Mouse (Mus musculus) stomach, embryonic 14.5 days (tissue): ENCODE measurements around the gene 4930402H24Rik. TPM values are rescaled to one million over a fixed set of nuclear protein-coding genes. Genes with fewer than 3 reads are reported as not detected.

Experiments
- ATAC-seq: fragments of 200-750 bp; cut with Nextera tagmentation; 2 replicates; pipeline ENCODE4 v1.8.0; 2017; ENCODE audit warnings: low read depth, moderate TSS enrichment; ENCODE audit not compliant: insufficient number of reproducible peaks, insufficient read depth, low FRiP score
- H3K27ac ChIP-seq: fragments of 300-500 bp; sonication (generic); 2 replicates; pipeline ENCODE4 v1.5.1; 2014; ENCODE audit warnings: mild to moderate bottlenecking, low read length, moderate library complexity, mixed read lengths
- H3K27me3 ChIP-seq: fragments of 300-500 bp; sonication (generic); 2 replicates; pipeline ENCODE4 v1.6.1; 2014; ENCODE audit warnings: low read length, control low read depth, mixed read lengths; ENCODE audit not compliant: control insufficient read depth, insufficient read depth
- H3K36me3 ChIP-seq: fragments of 300-500 bp; sonication (generic); 2 replicates; pipeline ENCODE4 v1.6.1; 2014; ENCODE audit warnings: mild to moderate bottlenecking, control low read depth, low read length, moderate library complexity, mixed read lengths; ENCODE audit not compliant: control insufficient read depth, insufficient read depth
- H3K4me1 ChIP-seq: fragments of 300-500 bp; sonication (generic); 2 replicates; pipeline ENCODE4 v1.6.1; 2014; ENCODE audit warnings: low read length, control low read depth, mixed read lengths; ENCODE audit not compliant: control insufficient read depth, insufficient read depth
- H3K4me2 ChIP-seq: fragments of 300-500 bp; sonication (generic); replicated peaks from 2 replicates; pipeline ENCODE4 v1.6.1; 2014; ENCODE audit warnings: low read depth, low read length, control low read depth
- H3K4me3 ChIP-seq: fragments of 300-500 bp; sonication (generic); 2 replicates; pipeline ENCODE4 v1.5.1; 2014; ENCODE audit warnings: low read depth, low read length, control low read depth
- H3K9ac ChIP-seq: fragments of 300-500 bp; sonication (generic); replicated peaks from 2 replicates; pipeline ENCODE4 v1.6.1; 2014; ENCODE audit warnings: low read depth, mild to moderate bottlenecking, control low read depth, low read length, moderate library complexity, mixed read lengths
- H3K9me3 ChIP-seq: fragments of 300-500 bp; sonication (generic); 2 replicates; pipeline ENCODE4 v1.6.1; 2016; ENCODE audit warnings: low read depth, low read length, control low read depth; ENCODE audit not compliant: control insufficient read depth
- WGBS: fragments of 180-500 bp; shearing (Covaris S2); extraction: QIAGEN DNeasy Blood & Tissue Kit; methylation state at CpG from one replicate; pipeline ENCODE4 v1.1.7; 2014; 5-methylcytosine and 5-hydroxymethylcytosine counted together
- polyA plus RNA-seq: library from polyadenylated mRNA; unstranded; fragments of >200 nt; fragmentation: Nextera tagmentation; extraction: Ambion mirVana; gene quantifications from 2 replicates; pipeline ENCODE4 v1.2.1, GENCODE M21; 2014

Gene 4930402H24Rik
- polyA plus RNA-seq, 1 experiment from 2014 or later: 42.6 TPM

DNA sequence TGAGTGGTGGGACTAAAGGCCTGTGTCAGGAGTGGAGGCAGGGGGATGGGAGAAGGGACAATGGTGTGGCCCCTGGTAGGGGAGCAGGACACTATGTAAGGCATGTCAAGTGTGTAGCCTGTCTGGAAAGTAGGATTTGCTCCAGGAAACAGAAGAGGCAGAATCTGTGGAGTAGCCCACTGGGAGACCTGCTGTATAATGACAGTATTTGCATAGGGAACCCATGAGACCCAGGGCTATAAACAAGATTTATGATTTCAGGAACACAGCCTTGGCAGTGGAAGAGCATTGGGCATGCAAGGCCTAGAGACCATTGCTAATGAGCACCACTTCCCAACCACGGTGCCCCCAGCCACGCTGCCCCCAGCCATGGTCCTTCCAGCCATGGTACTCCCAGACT lies 9.3 kb downstream of the 4930402H24Rik start:
- Histone ChIP-seq H3K4me1 (no peaks in the 10 kb centered on the region), H3K4me2 (no peak overlapping the region), H3K27ac (no peak overlapping the region), H3K4me3 (no peak overlapping the region), H3K9ac (no peak overlapping the region), H3K36me3 (no peaks in the 10 kb centered on the region), H3K9me3 (no peaks in the 10 kb centered on the region), H3K27me3 (no peaks in the 10 kb centered on the region)
- no peak for ATAC-seq
- WGBS: 85% methylated on average over 2 of the region's 2 CpGs

DNA sequence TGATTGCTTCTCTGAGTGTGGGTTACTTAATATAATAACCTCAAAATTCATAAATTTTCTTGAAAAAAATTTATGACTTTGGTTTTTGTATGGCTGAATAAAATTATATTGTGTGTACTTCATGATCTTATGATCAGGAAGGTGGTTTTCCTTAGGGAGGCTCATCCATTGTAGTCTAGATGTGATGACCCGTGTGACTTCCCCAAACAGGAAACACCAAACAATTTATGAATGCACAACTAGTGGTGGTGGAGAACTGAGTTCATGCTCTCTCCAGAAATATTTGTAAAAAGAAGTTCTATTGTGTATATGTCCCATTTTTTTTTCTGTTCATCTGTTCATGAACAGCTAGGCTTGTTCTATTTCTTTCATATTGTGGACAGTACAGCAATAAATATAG lies 18.8 kb downstream of the 4930402H24Rik start:
- H3K36me3 ChIP-seq: no peaks in the 10 kb centered on the region
- no peak for ATAC-seq
- WGBS: 84% methylated on average over 1 of the region's 1 CpGs
- H3K4me3 ChIP-seq: no peak overlapping the region
- no peaks in the 10 kb centered on the region for H3K9me3 ChIP-seq
- H3K9ac ChIP-seq: no peak overlapping the region
- H3K27me3 ChIP-seq: no peaks in the 10 kb centered on the region
- no peak overlapping the region for H3K27ac ChIP-seq
- H3K4me2 ChIP-seq: no peak overlapping the region
- no peaks in the 10 kb centered on the region for H3K4me1 ChIP-seq

GRCm38 (mm10) chr2:130886983-130887382 lies 19.2 kb downstream of the 4930402H24Rik start:
- H3K4me1 ChIP-seq: no peaks in the 10 kb centered on the region
- no peaks in the 10 kb centered on the region for H3K27me3 ChIP-seq
- H3K9me3 ChIP-seq: no peaks in the 10 kb centered on the region
- H3K27ac ChIP-seq: no peak overlapping the region
- H3K4me3 ChIP-seq: no peak overlapping the region
- H3K4me2 ChIP-seq: no peak overlapping the region
- H3K36me3 ChIP-seq: no peaks in the 10 kb centered on the region
- ATAC-seq: no peak
- no peak overlapping the region for H3K9ac ChIP-seq

DNA sequence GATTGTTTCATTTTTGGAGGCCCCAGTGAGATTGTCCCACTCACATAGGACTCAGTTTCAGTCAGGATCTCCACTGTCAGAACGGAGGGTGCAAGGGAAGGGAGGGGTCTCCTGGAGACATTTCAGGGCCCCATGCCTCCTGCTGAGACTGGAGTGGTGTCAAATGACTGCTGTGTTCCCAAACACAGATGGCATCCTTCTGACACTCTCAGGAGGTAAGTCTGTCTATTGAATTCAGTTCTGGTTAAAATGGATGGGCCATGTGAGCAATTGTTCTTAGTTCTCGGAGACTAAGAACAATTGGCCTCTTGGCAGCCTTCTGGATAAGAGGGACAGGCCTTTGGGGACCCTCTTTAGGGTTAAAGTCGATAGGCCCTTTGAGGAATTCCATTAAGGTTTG lies 28.8 kb downstream of the 4930402H24Rik start:
- 57% methylated on average over 3 of the region's 3 CpGs for WGBS
- Histone ChIP-seq H3K27me3 (no peaks in the 10 kb centered on the region), H3K9ac (no peak overlapping the region), H3K36me3 (no peaks in the 10 kb centered on the region), H3K4me3 (no peak overlapping the region), H3K9me3 (no peaks in the 10 kb centered on the region), H3K4me1 (no peaks in the 10 kb centered on the region), H3K4me2 (no peak overlapping the region), H3K27ac (no peak overlapping the region)
- ATAC-seq: no peak

DNA sequence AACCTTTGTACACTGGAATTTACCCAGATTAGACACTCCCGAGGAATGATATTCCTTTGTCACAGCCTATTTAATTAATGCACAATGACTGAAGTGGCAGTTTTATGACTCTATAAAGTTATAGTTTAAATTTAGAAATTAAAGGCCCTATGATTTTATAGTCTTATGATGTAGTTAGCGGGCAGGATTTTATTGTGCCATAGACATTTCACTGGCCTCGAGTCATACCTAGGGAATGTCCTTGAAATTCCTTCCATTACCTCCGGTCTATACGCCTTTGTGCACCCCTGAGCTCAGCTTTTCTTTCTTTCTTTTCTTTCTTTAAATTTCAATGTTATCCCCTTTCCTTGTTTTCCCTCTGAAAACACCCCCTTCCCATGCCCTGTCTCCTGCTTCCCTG lies 35.3 kb downstream of the 4930402H24Rik start:
- no peaks in the 10 kb centered on the region for H3K9me3 ChIP-seq
- no peaks in the 10 kb centered on the region for H3K36me3 ChIP-seq
- no peak overlapping the region for H3K4me2 ChIP-seq
- H3K27ac ChIP-seq: no peak overlapping the region
- 87% methylated on average over 5 of the region's 5 CpGs for WGBS
- ATAC-seq: no peak
- H3K27me3 ChIP-seq: no peaks in the 10 kb centered on the region
- H3K9ac ChIP-seq: no peak overlapping the region
- H3K4me3 ChIP-seq: no peak overlapping the region
- H3K4me1 ChIP-seq: no peaks in the 10 kb centered on the region

GRCm38 (mm10) chr2:130862091-130862490 lies 44.1 kb downstream of the 4930402H24Rik start:
- Histone ChIP-seq H3K4me2 (no peak overlapping the region), H3K4me3 (no peak overlapping the region), H3K9ac (no peak overlapping the region), H3K9me3 (no peaks in the 10 kb centered on the region), H3K27ac (no peak overlapping the region), H3K27me3 (no peaks in the 10 kb centered on the region), H3K4me1 (no peaks in the 10 kb centered on the region), H3K36me3 (no peaks in the 10 kb centered on the region)
- WGBS: 86% methylated on average over 3 of the region's 3 CpGs
- no peak for ATAC-seq

DNA sequence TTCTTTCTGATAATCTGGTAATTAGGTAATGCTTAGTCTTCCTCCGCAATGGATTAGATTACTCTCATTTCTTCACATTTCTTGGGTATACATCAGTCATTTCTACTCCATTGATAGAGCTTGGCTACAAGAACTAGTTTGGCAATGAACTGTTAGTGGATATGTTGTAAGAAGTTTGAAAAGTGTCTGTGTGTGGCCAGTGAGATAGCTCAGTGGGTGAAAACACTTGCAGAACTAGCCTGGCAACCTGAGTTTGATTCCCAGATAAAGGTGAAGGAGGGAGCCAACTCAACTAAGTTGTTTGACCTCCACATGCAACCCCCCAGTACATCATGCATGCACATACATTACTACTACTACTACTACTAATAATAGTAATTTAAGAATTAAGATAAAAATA lies 53.2 kb downstream of the 4930402H24Rik start:
- Histone ChIP-seq H3K9me3 (no peaks in the 10 kb centered on the region), H3K4me3 (no peak overlapping the region), H3K27ac (no peak overlapping the region), H3K4me2 (no peak overlapping the region), H3K27me3 (no peaks in the 10 kb centered on the region), H3K36me3 (no peaks in the 10 kb centered on the region), H3K4me1 (no peaks in the 10 kb centered on the region), H3K9ac (no peak overlapping the region)
- no peak for ATAC-seq
- 89% methylated on average over 1 of the region's 1 CpGs for WGBS

DNA sequence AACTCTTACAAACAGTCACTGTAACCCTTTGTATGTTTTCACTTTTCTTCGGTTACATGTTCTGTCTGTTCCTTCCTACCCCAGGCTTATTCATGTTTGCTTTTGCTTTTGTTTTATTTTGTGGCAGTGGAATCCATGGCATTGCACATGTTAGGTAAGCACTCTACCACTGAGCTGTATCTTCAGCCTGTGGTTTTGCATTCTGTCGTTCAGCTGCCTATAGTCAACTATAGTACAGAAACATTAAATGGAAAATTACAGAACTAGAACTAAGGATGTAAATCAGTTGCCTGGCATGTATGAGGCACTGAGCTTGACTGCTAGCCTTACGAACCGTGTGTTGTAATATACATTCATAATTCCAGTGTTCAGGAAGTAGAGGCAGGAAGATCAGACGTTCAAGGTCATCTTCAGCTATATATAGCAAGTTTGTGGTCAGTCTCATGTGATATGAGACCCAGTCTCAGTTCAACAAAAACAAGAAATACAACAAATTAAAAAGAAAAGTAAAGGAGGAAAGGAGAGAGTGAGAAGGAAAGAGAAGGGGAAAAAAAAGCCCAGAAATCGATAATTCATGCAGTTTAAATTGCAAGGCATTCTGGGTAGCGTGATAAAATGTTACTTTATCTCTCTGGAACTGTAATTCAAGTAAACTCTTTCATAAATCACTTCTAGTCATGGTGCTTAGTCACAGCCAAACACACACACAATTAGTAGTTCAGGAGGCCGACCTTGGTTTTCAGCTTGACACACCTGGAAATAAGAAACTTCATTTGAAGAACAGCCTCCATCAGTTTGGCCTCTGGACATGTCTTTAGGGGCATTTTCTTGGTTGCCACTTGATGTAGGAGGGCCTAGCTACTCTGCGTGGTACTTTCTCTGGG lies 54.6 kb downstream of the 4930402H24Rik start:
- Histone ChIP-seq H3K9me3 (no peaks in the 10 kb centered on the region), H3K4me3 (no peak overlapping the region), H3K4me1 (no peaks in the 10 kb centered on the region), H3K27ac (no peak overlapping the region), H3K4me2 (no peak overlapping the region), H3K9ac (no peak overlapping the region), H3K36me3 (no peaks in the 10 kb centered on the region), H3K27me3 (no peaks in the 10 kb centered on the region)
- ATAC-seq: no peak
- 76% methylated on average over 9 of the region's 9 CpGs for WGBS

DNA sequence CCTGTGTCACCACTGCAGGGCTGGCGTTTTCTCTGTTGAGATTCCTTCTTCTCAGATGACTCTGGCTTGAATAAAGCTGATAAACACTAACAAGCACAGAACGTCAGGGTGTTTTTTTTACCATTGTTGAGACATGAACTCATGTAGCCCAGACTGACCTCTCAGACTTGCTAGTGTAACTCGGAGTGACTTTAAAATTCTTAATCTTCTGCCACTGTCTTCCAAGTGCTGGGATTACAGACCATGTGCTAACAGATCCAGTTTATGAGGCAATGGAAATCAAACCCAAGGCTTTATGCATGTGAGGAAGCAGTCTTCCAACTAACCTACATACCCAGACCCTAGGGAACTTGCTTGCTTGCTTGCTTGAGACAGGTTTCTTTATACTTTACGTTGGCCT lies 56.5 kb downstream of the 4930402H24Rik start:
- 69% methylated on average over 4 of the region's 4 CpGs for WGBS
- H3K27me3 ChIP-seq: no peaks in the 10 kb centered on the region

More for the DNA sequence above, 56.5 kb downstream of the 4930402H24Rik start:
- no peaks in the 10 kb centered on the region for H3K9me3 ChIP-seq
- H3K4me2 ChIP-seq: no peak overlapping the region
- H3K27ac ChIP-seq: no peak overlapping the region
- H3K4me1 ChIP-seq: no peaks in the 10 kb centered on the region
- no peak overlapping the region for H3K9ac ChIP-seq
- no peak for ATAC-seq
- no peaks in the 10 kb centered on the region for H3K36me3 ChIP-seq
- H3K4me3 ChIP-seq: no peak overlapping the region
